Mouse (Mus musculus): ENCODE measurements at regions not wholly inside any gene's neighbourhood (a gene's known extent, or its start where the extent isn't known, plus 50 kb on each side); places are given as distances from the start of the nearest gene placed in this dataset.

- no peak for DNase-seq (ENCODE audit: low spot score)
These were observed 291.3 kb upstream of the Rnf32 start for GRCm38 (mm10) chr5:28904500-28904899.

GRCm38 (mm10) chr5:28903805-28904320 is 291.9 kb upstream of the Rnf32 start:
- no peak for DNase-seq (ENCODE audit: low spot score)

- no peak for DNase-seq (ENCODE audit: low spot score)
These were observed 303.0 kb upstream of the Rnf32 start for GRCm38 (mm10) chr5:28892703-28893249.

DNA sequence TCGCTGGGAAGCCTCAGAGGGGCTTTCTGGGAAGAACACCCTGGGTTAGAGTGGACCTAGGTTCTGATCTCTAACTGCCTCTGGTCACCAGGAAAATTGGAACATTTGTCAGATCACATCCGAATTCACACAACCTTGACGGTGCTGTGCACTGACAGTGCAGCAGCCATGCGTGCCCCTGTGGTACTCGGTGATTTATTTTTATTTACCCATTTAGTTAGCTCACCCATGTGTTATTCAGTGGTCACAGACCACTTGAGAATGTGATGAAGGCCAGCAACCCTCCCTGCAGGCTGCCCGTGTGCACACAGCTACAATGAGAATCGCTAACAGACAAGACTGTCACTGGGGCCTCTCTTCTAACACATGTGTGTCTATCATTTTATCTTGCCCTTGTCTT is 303.8 kb upstream of the Rnf32 start:
- no peak for DNase-seq (ENCODE audit: low spot score)

DNA sequence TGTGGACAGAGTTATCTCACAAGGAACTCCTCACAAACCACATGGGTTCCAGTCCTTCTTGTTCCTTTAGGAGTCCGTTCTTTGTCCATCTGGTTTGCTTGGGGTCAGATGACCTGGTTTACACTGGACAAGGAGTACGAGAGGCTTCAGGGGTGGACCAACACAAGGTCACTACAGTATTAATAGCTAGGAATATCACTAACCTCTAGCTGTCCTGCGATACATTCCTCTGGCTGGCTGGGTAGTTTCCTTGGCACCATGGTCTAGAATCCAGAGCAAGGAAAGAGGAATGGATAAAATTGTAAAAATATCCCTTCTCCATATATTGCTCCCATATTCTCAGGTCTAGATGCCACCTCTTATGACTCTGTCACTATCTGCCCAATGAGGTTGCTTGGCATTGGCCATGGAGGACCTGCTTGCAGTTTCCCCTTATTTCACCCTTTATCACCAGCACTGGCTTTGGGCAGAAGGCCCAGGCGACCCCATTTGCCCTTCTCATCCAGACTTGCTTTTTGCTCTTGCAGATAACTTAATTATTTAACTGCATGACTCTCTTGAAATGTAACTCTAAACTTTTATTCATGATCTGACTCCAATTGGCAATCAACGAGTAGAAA is 310.9 kb upstream of the Rnf32 start:
- DNase-seq (ENCODE audit: low spot score), result no peak

DNA sequence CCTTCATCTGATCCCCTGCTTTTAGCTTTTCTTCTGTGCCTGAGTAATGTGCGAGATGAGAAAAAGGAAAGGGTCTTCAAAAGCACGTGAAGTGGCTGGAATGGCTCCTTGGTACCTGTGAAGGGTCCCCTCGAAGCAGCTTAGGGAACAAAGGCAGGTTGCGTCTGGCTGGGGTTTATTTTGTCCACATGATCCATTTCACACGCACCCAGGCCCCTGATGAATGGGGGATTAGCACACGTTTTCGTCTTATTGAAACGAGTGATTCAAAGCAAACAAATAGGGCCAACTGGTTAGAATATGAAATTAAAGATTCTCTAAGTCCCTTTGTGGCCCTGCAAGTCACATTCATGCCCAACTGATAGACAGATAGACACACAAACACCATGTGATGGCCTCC is 319.6 kb upstream of the Rnf32 start:
- DNase-seq (ENCODE audit: low spot score), result no peak

- DNase-seq (ENCODE audit: low spot score), result no peak
These were observed 322.1 kb upstream of the Rnf32 start for GRCm38 (mm10) chr5:28873600-28874265.

DNA sequence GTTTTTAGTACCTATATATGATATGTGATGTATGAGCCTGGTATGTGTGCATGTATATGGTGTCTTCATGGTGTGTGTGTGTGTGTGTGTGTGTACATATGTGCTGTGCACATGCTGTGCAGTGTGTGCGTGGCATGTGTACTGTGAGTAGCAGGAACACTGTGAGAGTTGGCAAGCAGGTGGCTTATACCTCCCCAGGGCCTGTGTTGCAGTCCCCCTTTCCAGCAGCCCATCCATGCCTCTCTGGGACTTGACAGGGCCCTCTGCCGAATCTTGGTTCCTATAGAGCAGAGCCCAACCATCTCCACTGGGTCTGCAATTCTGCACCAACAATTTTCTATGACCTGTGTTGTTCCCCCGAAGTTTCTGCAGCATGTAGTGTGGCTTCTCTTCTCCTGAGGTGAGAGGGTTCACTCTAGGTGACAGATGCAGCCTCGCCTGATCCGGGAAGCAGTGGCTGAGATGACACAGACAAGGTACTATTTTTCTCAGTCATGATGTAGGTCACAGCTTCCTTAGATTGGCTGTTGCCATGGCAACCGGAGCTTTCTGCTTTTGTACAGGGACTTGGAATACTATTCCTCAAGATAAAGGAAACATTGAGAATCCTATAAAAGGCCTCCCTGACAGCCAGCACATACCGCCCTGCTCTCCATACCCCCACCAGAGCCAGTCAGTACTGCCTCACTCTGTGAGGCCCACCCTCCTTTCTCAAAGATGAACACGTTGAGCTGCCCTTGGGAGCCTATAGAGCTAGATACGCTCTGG is 336.0 kb upstream of the Rnf32 start:
- DNase-seq (ENCODE audit: low spot score), result no peak

DNA sequence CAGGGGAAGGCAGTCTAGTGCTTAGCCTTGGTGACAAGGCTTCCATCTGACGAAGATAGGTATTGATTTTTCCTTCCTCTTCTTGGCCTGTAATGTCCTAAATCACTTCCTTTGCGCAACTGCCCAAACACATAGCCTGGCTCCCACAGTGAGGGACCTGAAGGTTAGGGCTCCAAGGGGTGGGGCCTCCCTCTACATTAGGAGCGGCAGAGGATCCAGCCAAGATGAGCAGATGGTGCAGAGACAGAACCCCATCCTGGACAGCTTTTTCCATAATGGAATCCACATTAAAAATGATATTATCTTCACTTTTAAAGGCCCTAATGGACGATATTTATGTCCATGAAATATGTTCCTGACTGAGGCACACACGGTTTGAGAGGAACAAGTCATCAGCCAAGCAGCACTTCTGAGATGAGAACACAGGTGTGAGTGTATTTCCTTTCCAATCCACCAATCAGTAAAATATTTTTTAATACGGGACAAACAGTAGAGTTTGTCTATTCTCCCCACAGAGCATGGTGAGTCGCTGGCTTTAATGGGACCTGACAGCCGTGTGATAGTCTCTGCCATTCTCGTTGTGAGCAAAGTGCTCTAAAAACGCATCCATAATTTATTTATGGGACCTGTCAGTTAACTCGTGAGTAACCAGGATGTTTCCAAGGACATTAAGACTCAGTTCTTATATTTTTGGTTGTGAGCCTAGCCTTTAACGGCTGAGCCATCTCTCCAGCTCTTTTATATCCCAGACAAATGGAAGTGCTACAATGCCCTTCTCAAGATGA is 357.5 kb upstream of the Rnf32 start:
- no peak for DNase-seq (ENCODE audit: low spot score)

GRCm38 (mm10) chr5:28819091-28819490 is 352.0 kb upstream of the Shh start:
- no peak for DNase-seq (ENCODE audit: low spot score)

GRCm38 (mm10) chr5:28807950-28808349 is 340.9 kb upstream of the Shh start:
- no peak for DNase-seq (ENCODE audit: low spot score)

- no peak for DNase-seq (ENCODE audit: low spot score)
These were observed 332.4 kb upstream of the Shh start for GRCm38 (mm10) chr5:28799464-28799863.

- no peak for DNase-seq (ENCODE audit: low spot score)
These were observed 331.3 kb upstream of the Shh start for GRCm38 (mm10) chr5:28798361-28798760.

DNA sequence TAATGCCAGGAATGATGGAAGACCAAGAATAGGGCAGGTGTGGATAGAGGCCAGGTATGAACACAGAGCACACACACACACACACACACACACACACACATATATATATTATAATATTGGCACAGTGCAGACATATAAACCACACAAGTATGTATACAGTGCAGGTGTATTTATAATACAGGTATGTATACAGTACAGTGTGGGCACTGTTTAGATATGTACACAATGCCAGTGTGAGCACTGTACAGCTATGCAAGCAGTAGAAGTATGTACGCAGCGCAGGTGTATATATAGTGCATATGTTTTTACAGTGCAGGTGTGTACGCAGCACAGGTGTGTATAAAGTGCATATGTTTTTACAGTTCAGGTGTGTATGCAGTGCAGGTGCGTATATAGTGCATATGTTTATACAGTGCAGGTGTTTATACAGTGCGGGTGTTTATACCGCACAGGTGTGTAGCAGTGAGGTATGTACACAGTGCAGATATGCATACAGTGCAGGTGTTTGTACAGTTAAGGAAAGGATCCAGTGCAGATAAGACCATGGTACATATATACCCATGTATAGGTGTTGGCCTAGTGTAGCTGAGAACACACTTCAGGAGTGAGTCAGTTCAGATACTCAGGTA is 328.2 kb upstream of the Shh start:
- no peak for DNase-seq (ENCODE audit: low spot score)

- no peak for DNase-seq (ENCODE audit: low spot score)
These were observed 326.7 kb upstream of the Shh start for GRCm38 (mm10) chr5:28793781-28794180.

DNA sequence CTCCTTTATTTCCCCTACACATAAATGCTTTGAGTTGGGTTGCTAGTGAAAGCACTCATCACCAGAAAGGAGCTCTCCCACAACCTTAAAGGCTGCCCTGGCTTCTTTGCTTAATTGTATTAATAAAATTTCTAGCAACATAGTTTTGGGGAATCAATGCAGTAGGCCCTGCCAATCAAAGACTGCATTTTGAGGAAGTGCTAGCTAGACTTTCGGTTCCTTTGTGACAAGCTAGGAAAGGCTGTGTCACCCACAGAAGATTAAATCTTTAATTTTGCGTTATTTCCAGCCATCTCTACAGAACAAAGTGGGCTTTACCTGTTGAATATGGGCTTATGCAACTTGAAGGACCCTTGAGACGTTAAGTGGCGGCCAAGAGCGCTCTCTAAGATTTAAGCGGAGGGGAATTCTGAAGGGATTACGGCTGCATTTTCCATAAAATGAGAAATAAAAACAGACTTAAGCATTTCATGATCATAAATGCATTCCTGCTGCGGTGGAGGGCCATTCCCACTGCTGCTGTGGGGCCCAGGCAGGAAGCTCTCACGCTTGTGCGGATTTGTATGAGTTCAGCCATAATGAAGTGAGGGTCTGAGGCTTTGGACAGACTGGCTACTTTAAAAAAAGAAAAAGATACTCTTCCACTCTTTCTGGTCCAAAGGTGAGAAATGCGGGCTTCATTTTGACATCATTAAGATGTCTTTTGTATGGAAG is 318.4 kb upstream of the Shh start:
- DNase-seq (ENCODE audit: low spot score), result no peak

DNA sequence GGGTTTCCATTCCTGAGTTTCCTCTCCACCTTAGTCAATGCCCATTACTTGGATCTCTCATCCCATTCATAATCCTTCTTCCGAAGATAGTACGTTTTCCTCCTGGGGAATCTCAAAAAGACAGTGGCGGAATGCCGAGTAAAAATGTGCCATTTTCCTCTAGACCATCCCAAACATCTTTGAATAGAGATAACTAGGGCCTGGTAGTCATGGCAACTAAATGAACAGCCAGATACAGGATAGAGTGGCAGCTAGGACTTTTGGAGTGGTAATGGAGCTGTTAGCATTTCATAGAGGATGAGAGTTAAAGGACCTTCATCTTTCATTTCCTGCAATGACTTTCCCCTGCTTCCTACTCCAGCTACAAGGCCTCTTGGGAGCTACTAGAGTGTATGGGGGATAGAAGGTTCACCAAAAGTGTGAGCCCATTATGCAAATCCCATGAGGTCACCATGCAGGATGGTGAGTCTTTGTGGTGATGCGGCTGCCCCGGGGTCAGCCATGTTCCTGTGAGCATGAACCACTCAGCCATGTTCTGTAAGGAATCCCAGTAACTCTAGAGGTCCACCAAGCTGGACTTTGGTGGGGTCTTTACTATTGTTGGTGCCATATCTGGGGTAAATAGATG is 317.4 kb upstream of the Shh start:
- DNase-seq (ENCODE audit: low spot score), result no peak

DNA sequence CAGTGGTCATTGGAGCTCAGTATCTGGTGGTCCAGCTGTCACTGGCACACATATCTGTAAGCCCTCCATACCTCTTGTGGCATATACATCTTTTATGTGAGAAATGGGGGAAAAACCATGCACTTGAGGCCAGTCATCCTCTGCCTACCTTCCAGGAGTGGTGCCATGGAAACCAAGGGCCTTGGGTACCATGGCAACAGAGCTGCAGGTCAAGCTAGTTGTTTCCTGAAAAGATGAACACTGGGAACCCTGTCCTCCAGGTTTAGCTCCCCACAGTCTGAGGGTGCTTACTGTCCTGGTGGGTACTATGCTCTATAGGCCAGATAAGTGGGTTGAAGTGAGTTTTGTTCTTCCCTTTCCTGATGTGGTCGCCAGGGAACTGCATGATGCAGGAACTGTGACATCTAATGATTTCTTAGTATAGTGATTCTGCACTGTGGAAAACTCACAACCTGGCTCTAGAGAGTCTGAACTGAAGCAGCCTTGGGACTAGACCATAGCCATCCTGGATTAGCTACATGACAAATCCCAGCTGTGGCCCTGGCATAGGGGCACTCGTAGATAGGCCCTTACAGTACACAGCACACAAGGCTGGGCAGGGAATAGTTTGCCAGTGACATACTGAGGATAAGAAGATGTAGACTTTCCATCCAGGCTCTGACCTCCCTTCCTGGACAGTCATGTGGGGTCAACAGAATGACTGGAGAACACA is 308.7 kb upstream of the Shh start:
- DNase-seq (ENCODE audit: low spot score), result no peak

DNA sequence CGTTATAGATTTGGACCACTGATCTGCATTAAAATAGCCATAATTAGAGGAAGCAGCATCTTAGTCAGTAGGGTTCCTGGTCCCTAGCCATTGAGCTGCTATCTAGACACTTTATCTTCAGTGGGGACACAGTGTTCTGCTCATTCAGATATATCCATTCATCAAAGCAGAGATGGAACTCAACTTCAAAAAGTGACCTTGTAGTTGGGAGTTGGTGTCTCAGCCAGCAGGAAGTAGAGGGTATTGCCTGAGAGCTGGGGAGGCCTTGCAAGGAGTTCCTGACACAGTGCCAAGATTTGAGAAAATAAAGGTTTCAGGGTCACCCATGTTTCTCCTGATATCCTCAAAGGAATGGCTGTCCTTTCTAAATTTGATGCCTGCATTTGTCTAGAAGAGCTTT is 304.7 kb upstream of the Shh start:
- no peak for DNase-seq (ENCODE audit: low spot score)
